Mouse (Mus musculus) E14TG2a.4 (cell line): ENCODE results near the gene Lacc1.

ENCODE experiments used
- CTCF ChIP-seq: conservative IDR thresholded peaks from 2 replicates; pipeline ENCODE4 v1.5.1; 2014; ENCODE audit warnings: low read length
- NANOG ChIP-seq: IDR thresholded peaks from 2 replicates; pipeline ENCODE4 v1.6.1; 2014; ENCODE audit warnings: borderline replicate concordance, low read length, mixed read lengths

DNA sequence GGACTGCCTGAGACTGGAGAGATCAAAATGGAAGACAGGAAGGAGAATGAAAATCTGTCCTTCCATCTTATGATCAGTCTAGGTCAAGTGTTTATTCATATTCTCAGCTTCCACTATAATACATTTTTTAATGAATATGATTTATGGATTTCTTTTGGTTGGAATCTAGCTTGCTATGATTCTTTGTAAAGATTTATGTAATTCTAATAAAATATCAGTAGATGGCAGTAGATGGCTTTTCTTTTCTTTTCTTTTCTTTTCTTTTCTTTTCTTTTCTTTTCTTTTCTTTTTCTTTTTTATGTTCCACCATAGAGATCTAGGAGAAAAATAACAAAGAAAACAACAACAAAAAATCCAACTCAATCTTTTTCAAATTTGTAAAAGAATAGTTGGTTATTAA, 16.6 kb upstream of the Lacc1 start:
- TF ChIP-seq CTCF (peak; percentile 7; the same call in 1 of the 2 replicates), NANOG (no peak)
